In genomic region chr17:75119422-75119821, GRCm38 (mm10) we compare ENCODE assay signal across 9 mouse cellular contexts.
DNase-seq lines count a peak whose midpoint lies in the region; ATAC-seq and TF ChIP-seq lines count a peak whose summit lies in the region.
"Had no signal": no experiment of that assay in that cellular context is flagged by ENCODE, and none has a peak within 500 bp of the region (broad histone marks: within the 10 kb centered on the region; RNA-seq: fewer than 3 reads in every experiment).

No protein-coding gene starts in this region.

- H3K27ac ChIP-seq in hindbrain, postnatal 0 days: no peak overlapping the region
- no peak overlapping the region for H3K27ac ChIP-seq in hindbrain, embryonic 13.5 days
- H3K27ac ChIP-seq in midbrain, embryonic 11.5 days (ENCODE audit: low read depth, low read length): no peak overlapping the region
- no peak overlapping the region for H3K27ac ChIP-seq in midbrain, embryonic 15.5 days
- H3K27ac ChIP-seq in intestine, embryonic 16.5 days (ENCODE audit: low read length): no peak overlapping the region
- no peak overlapping the region for H3K27ac ChIP-seq in layer of hippocampus, adult 2 months
- H3K27ac ChIP-seq: heart, embryonic 10.5 days had no signal

- no peaks in the 10 kb centered on the region for H3K36me3 ChIP-seq in hindbrain, postnatal 0 days (ENCODE audit: insufficient read depth, low read length)
- H3K36me3 ChIP-seq in hindbrain, embryonic 13.5 days: no peaks in the 10 kb centered on the region
- H3K36me3 ChIP-seq in midbrain, embryonic 11.5 days (ENCODE audit: control insufficient read depth, insufficient read depth, low read length): no peaks in the 10 kb centered on the region
- H3K36me3 ChIP-seq in midbrain, embryonic 15.5 days (replicated peaks): no peaks in the 10 kb centered on the region
- no peaks in the 10 kb centered on the region for H3K36me3 ChIP-seq in intestine, embryonic 16.5 days (ENCODE audit: control insufficient read depth, insufficient read depth, low read length)
- H3K36me3 ChIP-seq: heart, embryonic 10.5 days had no signal

- no peak for TF ChIP-seq CTCF in hindbrain, postnatal 0 days (IDR thresholded peaks at IDR 0.05; ENCODE audit: low read depth)
- TF ChIP-seq CTCF in layer of hippocampus, adult 2 months (conservative IDR thresholded peaks at IDR 0.05): no peak

- DNase-seq in hindbrain, postnatal 0 days (ENCODE audit: low spot score): peak; percentile 6
- DNase-seq in midbrain, embryonic 11.5 days (ENCODE audit: low spot score, missing footprints): peak; percentile 39
- no peak for DNase-seq in layer of hippocampus, adult 2 months (ENCODE audit: low spot score in 2 of 2)
- DNase-seq in spleen, postnatal 10 days (ENCODE audit: low spot score in 2 of 2): no peak

- 67% methylated on average over 3 of the region's 3 CpGs for WGBS in hindbrain, postnatal 0 days
- WGBS in hindbrain, embryonic 13.5 days: 65% methylated on average over 3 of the region's 3 CpGs
- 80% methylated on average over 3 of the region's 3 CpGs for WGBS in midbrain, embryonic 11.5 days
- WGBS in midbrain, embryonic 15.5 days: 67% methylated on average over 3 of the region's 3 CpGs
- WGBS in intestine, embryonic 16.5 days: 56% methylated on average over 3 of the region's 3 CpGs

- 0 out of 2 replicates have a peak, but pooled peaks have one; percentile 35 for ATAC-seq in hindbrain, postnatal 0 days
- ATAC-seq in hindbrain, embryonic 13.5 days (ENCODE audit: low FRiP score): no peak
- no peak for ATAC-seq in midbrain, embryonic 11.5 days (ENCODE audit: low FRiP score)
- ATAC-seq in midbrain, embryonic 15.5 days (replicated peaks): no peak
- peak; percentile 75 for ATAC-seq in intestine, embryonic 16.5 days
- ATAC-seq in inflammation-experienced regulatory T-cells, adult 6 months: no peak

- no peak overlapping the region for H3K4me2 ChIP-seq in hindbrain, postnatal 0 days (ENCODE audit: low read depth, low read length)
- H3K4me2 ChIP-seq in hindbrain, embryonic 13.5 days: no peak overlapping the region
- no peak overlapping the region for H3K4me2 ChIP-seq in midbrain, embryonic 11.5 days
- no peak overlapping the region for H3K4me2 ChIP-seq in midbrain, embryonic 15.5 days
- H3K4me2 ChIP-seq in intestine, embryonic 16.5 days (ENCODE audit: low read depth, low read length): no peak overlapping the region

- H3K9ac ChIP-seq in hindbrain, postnatal 0 days (replicated peaks; ENCODE audit: low read length): no peak overlapping the region
- H3K9ac ChIP-seq in hindbrain, embryonic 13.5 days: no peak overlapping the region
- no peak overlapping the region for H3K9ac ChIP-seq in midbrain, embryonic 11.5 days (ENCODE audit: low read length)
- H3K9ac ChIP-seq in midbrain, embryonic 15.5 days: no peak overlapping the region
- H3K9ac ChIP-seq in intestine, embryonic 16.5 days (ENCODE audit: low read depth, low read length): no peak overlapping the region

- no peaks in the 10 kb centered on the region for H3K27me3 ChIP-seq in hindbrain, postnatal 0 days (ENCODE audit: insufficient read depth, low read length)
- no peaks in the 10 kb centered on the region for H3K27me3 ChIP-seq in hindbrain, embryonic 13.5 days
- no peaks in the 10 kb centered on the region for H3K27me3 ChIP-seq in midbrain, embryonic 11.5 days (ENCODE audit: control insufficient read depth, insufficient read depth, low read length)
- H3K27me3 ChIP-seq in midbrain, embryonic 15.5 days (replicated peaks): no peaks in the 10 kb centered on the region
- H3K27me3 ChIP-seq in intestine, embryonic 16.5 days (replicated peaks; ENCODE audit: control insufficient read depth, insufficient read depth, low read length): no peaks in the 10 kb centered on the region

- H3K9me3 ChIP-seq in hindbrain, postnatal 0 days (ENCODE audit: low read length): no peaks in the 10 kb centered on the region
- H3K9me3 ChIP-seq in hindbrain, embryonic 13.5 days: no peaks in the 10 kb centered on the region
- no peaks in the 10 kb centered on the region for H3K9me3 ChIP-seq in midbrain, embryonic 11.5 days (ENCODE audit: control insufficient read depth, low read length)
- no peaks in the 10 kb centered on the region for H3K9me3 ChIP-seq in midbrain, embryonic 15.5 days
- H3K9me3 ChIP-seq in intestine, embryonic 16.5 days (ENCODE audit: control insufficient read depth, low read length): no peaks in the 10 kb centered on the region
- H3K9me3 ChIP-seq: heart, embryonic 10.5 days had no signal

- no peaks in the 10 kb centered on the region for H3K4me1 ChIP-seq in hindbrain, postnatal 0 days (ENCODE audit: insufficient read depth, low read length)
- peaks cover 9% of the 10 kb centered on the region for H3K4me1 ChIP-seq in hindbrain, embryonic 13.5 days (replicated peaks)
- no peaks in the 10 kb centered on the region for H3K4me1 ChIP-seq in midbrain, embryonic 11.5 days (ENCODE audit: control insufficient read depth, insufficient read depth, low read length)
- no peaks in the 10 kb centered on the region for H3K4me1 ChIP-seq in midbrain, embryonic 15.5 days
- H3K4me1 ChIP-seq in intestine, embryonic 16.5 days (ENCODE audit: control insufficient read depth, insufficient read depth, low read length): no peaks in the 10 kb centered on the region

- H3K4me3 ChIP-seq in hindbrain, postnatal 0 days (ENCODE audit: low read length): no peak overlapping the region
- H3K4me3 ChIP-seq in hindbrain, embryonic 13.5 days: no peak overlapping the region
- no peak overlapping the region for H3K4me3 ChIP-seq in midbrain, embryonic 11.5 days (ENCODE audit: low read depth, low read length)
- H3K4me3 ChIP-seq in midbrain, embryonic 15.5 days: no peak overlapping the region
- H3K4me3 ChIP-seq in intestine, embryonic 16.5 days (ENCODE audit: low read length): no peak overlapping the region
- H3K4me3 ChIP-seq in layer of hippocampus, adult 2 months: no peak overlapping the region
- H3K4me3 ChIP-seq: heart, embryonic 10.5 days had no signal

Comparison
In these comparisons a context has a peak if more than half of its experiments do, and no peak if none do; other contexts are left out.
1. ATAC-seq: peak in hindbrain, postnatal 0 days (single experiment) and intestine, embryonic 16.5 days (single experiment); none in hindbrain, embryonic 13.5 days (single experiment), midbrain, embryonic 11.5 days (single experiment), midbrain, embryonic 15.5 days (single experiment) and inflammation-experienced regulatory T-cells, adult 6 months (single experiment).
2. DNase-seq: peak in hindbrain, postnatal 0 days (single experiment) and midbrain, embryonic 11.5 days (single experiment); none in layer of hippocampus, adult 2 months (0 of 2) and spleen, postnatal 10 days (0 of 2).